Mouse (Mus musculus) embryonic fibroblast, embryonic 13.5 days (primary cell): ENCODE results near the gene Polr2i.
"Not testable (repeated sequence)": the region's sequence is repeated elsewhere in the genome, so short reads cannot be mapped to it uniquely, and the experiment has no call there.

Experiments used
- CTCF ChIP-seq: IDR thresholded peaks from 2 replicates; pipeline ENCODE4 v1.5.1; 2011; ENCODE audit warnings: mild to moderate bottlenecking, control low read depth, low read length, moderate library complexity, borderline replicate concordance; ENCODE audit not compliant: insufficient read depth
- POLR2A ChIP-seq: IDR thresholded peaks from 2 replicates; pipeline ENCODE4 v1.6.1; 2011; ENCODE audit warnings: low read depth, mild to moderate bottlenecking, control low read depth, low read length, moderate library complexity

DNA sequence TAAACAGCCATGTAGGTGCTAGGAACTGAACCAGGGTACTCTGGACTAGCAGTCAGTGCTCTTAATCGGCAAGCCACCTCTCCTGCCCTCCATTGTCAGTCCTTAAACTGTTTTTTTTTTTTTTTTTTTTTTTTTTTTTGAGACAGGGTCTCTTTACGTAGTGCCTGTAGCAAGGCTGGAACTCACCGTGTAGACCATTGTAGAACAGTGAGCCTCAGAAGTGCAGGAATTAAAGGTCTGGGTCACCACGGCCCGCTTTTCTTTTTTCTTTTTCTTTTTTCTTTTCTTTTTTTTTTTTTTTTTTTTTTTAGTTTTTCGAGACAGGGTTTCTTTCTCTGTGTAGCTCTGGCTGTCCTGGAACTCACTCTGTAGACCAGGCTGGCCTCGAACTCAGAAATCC lies 48.6 kb upstream of the Polr2i start:
- not testable (repeated sequence) for TF ChIP-seq POLR2A, CTCF
